Mouse (Mus musculus) layer of hippocampus, adult 18-20 months (tissue): Measurements from ENCODE around the gene Tspan33. TPM values are rescaled to one million over a fixed set of nuclear protein-coding genes. Genes with fewer than 3 reads are reported as not detected.
"Not testable (repeated sequence)": the region's sequence is repeated elsewhere in the genome, so short reads cannot be mapped to it uniquely, and the experiment has no call there.

Experiments used
- DNase-seq, 2 experiments: peaks; one replicate each; pipeline ENCODE4 v3.0.0; 2022; ENCODE audit warnings: low spot score in 2 of 2
- long read RNA-seq: library from polyadenylated mRNA; stranded (forward); transcript quantifications from one replicate; pipeline ENCODE4 v2.0.0, GENCODE M21; 2021
- total RNA-seq, 2 experiments: library from RNA; stranded (reverse); gene quantifications; 2 replicates each; pipeline ENCODE4 v1.2.3; 2021

Tspan33 gene
- 10 to 100 TPM; 35.3 to 39.8 TPM for total RNA-seq
- long read RNA-seq, transcript Tspan33-202 (8 exons, 1,977 nt), result minor isoform, 38 of 156 reads
- long read RNA-seq, transcript Tspan33-201 (8 exons, 1,994 nt), result major isoform, 56 of 156 reads
- long read RNA-seq, partial matches to known transcripts, result 0 of 156 reads
- long read RNA-seq, other reads (novel, unspliced or antisense), result 62 of 156 reads

DNA sequence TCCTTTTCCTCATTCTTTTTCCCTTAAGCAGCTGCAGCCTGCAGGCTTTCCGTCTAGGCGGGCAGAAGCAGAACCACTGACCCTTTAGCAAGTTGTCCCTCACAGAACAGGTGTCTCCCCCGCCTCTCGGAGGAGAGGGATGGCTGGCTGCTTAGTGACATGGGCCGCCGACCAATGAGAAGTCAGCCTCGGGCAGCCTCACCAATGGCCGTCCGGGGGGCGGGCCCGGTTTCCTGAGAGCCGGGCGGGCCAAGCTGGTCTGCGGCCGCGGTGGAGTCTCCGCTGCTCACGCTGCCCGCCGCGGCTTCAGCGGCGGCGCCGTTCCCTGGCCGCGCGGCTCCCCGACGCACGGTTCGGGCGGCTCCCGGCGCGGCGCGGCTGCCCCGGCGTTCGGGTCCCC, at the start of gene Tspan33:
Gene Tspan33 (plus strand): TSS at position 270 of the 400 bp plus-strand sequence.
- DNase-seq, result peak; percentile 87 to 95

DNA sequence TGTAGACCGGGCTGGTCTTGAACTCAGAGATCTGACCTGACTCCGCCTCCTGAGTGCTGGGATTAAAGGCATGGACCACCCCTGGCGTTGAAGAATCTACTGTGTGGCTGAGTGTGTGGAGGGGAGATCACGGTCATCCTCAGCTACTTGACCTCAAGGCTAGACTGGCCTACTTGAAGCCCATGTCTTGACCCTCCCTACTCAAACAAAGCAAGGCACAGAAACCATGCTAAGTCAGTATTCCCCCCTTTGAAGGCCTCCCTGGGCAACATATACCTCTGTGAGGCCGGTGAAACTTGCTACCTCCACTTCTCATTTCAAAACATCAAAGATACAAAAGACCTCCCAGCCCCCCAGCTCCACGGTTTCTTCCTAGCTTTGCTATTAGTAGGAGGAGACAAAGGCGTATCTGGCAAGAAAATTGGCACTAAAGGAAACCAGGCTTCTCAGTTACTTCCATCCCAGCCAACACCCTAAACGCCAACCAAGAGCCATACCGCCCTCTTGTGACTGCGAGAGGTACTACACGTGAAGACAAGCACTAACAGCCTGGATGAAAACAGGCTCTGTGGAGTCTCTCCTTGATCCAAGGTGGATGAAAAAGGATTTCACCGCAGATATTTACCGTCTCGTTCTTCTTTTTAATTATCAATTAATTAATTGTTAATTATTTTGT, 44.4 kb upstream of the Tspan33 start:
- peak; percentile 78 to 95 for DNase-seq

DNA sequence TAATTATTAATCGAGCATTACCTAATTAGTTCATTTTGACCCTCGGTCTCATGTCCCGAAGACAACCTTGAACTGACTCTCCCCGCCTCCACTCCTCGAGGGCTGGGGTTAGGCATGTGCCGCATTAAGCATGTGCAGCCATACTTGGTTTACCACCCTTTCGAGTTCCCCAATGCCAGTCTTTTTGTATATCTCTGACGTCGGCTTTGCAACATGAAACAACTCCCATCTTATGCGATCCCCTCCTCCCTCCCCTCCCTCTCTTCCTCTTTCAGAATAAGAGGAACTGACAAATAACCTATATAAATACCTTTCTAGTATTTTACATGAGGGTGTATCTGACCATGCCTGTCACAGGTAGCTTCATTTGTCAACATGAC, 43.9 kb upstream of the Tspan33 start:
- DNase-seq, result no peak

DNA sequence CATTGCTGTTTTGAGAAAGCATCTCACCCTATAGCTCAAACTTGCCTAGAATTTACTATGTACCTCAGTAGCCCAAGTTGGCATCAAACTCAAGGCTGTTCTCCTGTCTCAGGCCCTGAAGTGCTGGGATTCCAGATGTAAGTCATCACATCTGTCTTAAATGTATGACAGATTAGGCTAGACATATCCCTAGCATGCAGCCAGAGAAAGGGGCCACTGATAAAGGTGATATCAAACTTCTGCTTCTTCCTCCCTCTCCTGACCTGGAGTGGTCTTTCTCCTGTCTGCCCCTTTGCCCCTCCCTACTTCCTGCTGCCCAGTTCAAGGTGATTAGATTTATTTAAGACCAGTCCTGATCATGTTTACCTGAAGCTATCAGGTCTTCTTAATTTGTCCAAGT, 40.8 kb upstream of the Tspan33 start:
- no peak for DNase-seq

DNA sequence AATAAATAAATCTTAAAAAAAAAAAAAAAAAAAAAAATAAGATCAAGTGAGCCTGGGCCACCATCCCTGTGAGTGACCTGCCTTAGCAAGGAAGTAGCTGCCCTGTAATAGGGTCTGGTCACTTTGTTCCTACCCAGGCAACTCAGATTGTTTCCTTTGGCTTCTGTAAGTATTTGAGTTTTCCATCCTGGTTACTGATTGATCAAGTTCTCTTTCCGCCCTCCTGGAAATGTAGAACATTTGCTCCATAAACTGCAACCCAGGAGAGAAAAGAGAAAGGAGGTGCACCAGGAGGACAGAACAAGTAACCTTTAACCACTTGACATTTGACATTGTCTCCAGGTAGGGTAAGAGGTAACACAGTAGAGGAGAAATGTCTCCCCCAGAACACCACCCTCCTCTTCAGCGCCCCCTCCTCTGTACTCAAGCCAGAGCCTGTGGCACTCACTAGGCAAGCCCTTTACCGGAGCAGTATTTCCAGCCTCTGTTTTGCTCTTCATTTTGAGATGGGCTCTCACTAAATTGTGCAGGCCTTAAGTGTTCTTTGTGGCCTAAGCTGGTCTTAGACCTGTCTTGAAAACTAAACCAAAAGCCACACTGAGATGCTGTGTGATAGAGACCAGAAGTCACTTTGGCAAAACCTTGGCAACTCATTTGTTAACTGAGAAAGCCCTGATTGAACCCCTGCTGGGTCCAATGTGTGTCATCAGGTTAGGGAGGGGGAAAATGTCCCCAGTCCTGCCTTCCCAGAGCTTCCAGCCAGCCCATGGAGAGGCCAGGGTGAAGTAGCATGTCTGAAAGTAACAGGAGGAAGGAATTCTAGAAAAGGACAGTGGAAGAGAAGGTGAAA, 35.2 kb upstream of the Tspan33 start:
- DNase-seq, result no peak

DNA sequence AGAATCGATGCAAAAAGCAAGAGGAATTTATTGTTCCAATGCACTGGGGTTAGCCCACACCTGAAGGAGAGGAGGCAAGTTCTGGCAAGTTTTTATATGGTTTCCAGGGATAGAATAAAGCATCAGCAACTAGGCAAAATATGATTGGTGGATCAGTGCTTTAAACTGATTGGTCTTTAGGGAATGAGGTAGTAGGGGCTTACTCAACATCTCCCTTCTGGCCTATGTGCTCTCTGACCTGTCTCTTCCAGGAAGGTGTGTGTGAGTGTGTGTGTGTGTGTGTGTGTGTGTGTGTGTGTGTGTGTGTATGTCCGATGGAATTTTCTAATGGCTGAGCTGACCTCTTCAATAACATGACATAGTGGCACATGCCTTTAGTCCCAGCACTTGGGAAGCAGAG, 34.1 kb upstream of the Tspan33 start:
- no peak for DNase-seq

DNA sequence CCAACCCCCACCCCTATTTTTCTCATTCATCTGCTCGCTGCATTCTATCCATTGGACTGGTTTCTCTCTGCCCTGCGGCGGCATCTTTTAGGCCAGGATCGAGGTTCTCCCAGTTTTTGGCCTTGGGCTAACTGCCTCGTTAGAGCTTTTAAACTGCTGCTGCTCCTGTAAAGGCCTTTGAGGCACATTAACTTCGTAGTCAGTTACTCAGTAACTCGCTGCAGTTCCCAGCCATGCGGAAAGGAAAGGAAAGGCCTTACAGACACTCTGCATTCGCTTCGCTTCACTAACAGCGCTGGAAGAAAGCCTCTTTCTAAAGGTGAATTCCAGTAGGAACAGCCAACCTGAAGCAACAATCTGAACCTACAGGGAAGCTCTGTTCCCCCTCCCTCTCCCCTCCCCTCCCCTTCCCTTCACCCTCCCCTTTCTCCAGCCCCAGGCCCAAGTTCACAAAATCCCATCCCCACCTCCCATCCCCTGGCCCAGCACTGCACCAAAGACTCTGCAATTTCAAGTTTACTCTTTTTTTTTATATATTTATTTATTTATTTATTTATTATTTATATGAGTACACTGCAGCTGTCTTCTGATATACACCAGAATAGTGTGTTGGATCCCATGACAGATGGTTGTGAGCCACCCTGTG, 33.2 kb upstream of the Tspan33 start:
- no peak for DNase-seq

DNA sequence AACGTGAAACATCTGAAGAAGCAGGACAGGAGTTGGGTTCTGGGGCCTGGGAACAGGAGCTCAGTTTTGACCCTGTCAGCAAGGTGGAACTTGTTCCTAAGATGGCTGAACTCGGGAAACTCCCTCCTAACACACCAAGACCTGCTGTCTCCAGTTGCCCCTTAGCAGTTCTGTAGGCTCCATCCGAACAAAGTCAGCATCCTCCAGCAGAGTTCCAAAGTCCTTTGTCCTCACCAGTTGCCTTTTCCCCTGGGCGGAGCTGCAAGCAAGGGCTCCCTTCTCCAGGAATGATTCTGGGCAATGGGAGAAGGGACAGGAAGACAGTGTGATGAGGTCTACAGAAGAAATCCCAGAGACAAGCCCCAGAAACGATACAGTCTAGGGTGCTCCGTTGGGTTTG, 26.8 kb upstream of the Tspan33 start:
- DNase-seq, result no peak

DNA sequence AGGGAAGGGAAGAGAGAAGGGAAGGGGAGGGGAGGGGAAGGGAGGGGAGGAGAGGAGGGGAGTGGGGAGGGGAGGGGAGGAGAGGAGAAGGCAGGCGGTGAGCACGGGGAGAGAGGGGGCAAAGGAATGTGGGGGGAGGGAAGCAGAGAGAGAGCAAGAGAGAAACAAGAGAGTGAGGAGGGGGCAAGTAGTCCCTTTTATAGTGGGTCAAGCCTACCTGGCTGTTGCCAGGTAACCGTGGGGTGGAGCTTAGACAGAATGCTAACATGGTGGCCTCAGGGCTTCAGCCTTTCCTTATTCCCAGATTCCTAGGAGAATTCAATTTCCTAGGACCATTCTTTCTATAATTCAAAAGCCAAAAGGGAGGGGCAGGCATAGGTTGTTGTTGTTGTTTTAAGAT, 22.3 kb upstream of the Tspan33 start:
- no peak for DNase-seq

DNA sequence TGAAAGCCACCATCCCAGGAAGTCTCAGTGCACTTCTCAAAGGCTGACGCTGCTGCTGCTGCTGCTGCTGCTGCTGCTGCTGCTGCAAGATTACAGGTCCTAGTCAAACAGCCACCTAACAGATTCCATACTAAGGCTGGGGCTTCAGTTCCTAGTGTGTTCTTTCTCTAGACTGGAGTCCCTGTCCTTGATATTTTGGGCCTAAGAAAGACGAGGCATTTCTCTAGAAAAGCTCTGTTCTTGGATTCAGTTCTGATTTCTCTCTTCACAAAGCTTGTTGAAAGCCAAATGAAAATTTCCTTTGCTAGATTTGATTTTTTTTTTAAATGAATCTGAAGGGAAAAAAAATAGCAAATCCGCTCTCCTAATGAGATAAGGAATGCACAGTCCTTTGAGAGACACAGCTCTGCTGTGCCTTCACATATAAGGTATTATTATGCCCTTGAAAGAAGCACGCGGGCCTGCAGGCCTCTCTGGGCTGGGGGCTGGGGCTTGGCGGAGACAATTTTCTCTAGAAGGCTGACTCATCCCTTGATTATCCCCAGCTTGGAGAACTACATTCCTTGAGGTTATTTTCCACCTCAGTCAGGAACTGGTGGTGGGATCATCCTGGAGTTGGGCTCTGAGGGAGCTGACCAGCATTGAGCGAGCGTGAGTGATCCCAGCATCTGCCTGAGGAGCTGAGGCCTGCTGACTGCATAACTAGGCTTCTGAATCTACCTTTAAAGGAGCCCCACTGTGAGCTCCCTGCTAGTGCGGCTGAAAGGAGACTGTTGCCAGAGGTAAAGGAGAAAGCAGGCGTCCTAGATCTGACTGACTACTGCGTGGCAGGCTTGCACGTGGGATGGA, 21.2 kb upstream of the Tspan33 start:
- no peak for DNase-seq

DNA sequence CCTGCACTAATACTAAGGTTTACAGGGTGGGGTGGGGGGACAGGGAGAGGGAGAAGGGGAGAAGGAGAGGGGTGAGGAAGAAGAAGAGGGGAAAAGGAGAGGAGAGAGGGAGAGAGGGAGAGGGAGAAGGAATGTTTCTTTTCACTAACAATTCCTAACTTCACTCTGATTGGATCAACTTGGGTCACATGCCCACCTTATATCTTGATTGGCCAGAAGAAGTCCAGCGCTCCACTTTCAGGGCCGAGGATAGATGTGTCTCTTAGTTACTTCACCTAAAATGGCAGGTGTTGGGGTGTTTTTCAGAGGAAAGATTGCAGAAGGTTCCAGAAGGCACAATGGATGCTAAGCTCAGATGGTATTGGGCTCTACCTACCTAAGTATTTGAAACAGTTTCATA, 20.3 kb upstream of the Tspan33 start:
- no peak for DNase-seq

DNA sequence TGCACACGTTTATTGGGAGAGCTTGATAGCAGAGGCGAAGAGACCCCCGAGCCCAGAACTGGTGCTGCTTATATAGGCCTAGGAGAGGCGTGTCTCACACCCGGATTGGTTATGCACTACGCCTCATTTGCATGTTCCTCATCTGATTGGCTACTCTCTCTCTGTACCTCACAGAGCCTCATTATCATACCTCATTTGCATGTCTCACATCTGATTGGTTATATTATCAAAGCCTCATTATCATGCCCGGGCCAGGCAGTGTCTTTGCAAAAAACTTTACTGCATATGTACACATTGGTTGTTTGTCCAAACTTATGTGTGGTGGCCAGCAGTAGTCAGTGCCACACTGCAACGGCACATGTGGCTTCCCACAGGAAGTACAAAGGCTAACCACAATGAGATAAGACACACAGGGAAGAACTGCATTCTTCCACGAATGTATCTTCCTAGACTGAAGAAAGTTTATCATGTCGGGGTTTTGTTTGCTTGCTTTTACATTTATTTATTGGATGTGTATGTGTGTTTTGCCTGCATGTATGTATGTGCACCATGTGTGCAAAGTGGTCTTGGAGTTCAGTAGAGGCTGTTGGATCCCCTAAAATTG, 14.0 kb upstream of the Tspan33 start:
- not testable (repeated sequence) for DNase-seq

DNA sequence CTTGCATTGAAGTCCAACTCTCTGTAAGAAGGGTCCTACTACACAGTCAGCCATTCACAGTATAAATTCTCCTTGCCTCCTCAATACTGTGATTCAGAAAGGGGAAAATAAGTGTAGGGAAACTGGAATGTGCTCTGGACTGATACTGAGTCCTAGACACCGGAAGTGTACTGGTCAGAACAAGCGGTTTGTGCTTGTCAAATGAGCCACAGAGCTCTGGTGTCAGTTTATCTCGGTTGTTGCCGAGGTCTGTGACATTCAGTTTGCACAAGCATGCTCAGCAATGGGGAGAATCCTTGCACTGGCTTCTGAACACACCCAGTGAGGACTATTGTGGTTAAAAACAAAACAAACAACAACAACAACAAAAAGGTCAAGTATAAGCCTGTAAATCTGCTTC, 12.2 kb upstream of the Tspan33 start:
- DNase-seq, result no peak

DNA sequence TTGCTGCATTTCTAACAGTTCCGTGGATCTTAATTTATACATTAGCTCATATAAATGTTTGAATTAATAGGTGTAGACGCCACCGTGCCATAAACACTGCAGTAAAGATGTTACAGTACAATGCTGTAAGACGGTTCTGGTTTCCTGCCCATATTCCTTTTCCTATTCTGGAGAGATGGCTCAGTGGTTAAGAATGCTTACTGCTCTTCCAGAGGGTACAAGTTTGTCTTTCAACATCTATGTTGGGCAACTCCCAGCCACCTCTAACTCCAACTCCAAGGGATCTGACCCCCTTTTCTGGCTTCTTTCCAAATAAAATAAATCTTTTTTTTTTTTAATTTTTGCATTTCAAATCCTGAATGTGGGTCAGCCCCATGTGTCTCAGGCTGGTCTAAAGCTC, 9.3 kb upstream of the Tspan33 start:
- no peak for DNase-seq

DNA sequence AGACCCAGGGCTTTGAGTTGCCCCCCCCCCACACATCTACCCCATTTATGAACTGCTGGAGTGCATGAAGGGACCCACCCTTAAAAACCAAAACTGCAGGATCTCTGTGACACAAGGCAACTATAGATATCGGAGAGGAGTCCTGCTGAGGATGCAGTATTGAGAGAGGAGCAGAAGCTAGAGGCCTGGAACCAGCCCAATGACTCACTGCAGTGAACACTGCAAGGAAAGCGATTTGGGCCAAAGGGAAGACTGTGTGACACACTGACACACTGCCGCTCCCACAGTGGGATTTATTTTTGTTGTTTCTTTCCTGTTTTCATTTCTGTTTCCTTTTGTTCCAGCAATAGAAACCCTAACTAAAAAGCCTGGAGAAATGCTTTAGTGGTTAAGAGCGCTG, 8.1 kb upstream of the Tspan33 start:
- no peak for DNase-seq

DNA sequence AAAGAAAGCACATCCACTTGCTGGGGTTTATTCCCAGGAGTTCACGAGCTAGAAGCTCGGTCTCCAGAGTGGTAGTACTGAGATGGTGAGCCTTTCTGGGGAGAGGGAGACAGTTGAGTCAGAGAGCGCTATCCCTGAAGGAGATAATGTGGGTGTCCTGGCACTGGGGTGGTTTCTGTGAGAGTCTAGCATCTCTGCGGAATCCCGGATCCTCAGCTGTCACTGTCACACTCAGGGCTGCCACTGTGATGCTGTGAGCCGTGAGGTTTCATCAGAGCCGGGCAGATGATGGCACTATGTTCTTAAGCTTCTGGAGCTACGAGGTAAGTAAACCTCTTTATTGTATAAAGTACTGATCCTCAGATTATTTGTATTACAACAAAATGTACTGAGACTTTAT, 4.6 kb upstream of the Tspan33 start:
- DNase-seq, result no peak

DNA sequence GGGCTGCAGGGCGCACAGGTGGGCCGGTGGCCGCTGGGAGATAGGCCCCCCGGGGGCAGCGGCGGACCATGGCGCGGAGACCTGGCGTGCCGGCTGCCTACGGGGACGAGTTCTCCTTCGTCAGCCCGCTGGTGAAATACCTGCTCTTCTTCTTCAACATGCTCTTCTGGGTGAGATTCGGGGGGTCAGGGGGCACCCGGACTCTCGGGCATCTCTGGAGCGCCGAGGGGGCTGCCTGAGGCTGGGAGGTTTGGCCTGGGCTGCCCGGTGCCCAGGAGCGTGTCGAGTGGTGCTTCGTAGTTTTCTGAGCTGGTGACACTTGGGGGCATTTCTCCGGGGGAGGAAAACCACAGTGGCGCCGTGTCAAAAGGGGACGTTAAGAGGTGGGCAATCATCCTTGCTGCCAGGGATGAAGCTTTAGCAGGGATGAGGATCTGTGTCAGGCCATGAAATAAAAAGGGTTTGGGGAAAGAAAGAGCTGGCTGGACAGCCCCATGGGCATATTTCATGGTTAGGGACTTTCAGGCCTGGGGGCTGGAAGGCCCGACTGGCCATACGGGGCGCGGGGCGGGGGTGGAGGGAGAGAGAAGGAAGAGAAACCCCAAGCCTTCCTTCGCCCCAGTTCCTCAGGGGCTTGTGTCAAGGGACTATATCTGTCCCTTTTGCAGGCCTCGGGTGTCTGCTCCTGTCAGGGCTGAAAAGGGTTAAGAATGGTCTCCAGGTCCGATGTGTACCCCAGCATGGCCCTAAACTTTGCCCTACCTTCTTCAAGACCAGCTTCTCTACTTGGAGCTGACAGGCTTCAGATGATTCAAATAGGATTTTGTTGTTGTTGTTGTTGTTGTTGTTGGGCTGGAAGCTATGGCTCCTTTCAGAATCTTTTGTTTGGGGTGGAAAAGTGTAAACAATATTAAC, 610 bp downstream of the Tspan33 start:
- no peak for DNase-seq

DNA sequence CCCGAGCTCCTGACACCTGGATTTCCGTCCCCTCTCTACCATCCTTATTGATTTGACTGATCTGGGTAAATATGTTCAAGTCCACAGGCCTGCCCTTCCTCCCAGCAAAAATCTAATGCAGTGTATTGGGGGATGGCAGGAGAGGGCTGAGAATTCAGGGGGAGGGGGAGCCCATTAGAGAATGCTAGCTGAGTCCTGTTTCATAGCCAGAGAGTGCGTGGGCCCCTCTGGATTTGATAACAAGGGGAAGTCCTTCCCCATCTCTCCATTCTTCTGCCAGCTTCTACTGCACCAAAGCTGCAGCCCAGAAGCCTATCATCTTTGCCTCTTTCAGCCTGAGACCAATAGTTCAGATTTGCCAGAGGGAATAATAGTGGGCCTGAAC, 1.3 kb downstream of the Tspan33 start:
- peak; percentile 28 to 58 for DNase-seq

DNA sequence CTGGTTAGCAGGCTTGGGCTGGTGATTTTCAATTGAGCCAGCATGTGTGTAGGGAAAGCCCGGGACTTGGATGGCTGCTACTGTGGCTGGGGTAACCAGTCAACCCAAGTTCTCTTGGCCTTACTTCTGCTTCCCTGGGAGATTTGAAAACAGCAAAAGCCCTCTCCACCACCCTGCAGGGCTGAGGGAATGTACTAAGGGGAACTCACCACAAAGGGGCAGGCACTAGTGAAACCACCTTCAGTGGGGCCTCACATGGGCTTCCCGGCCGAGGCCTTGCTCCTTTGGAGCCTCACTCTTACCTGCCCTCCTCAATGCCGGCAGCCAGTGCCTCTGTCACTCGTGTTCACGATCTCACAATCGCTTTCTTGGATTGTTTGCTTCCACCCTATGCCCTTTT, 2.0 kb downstream of the Tspan33 start:
- DNase-seq, result no peak

DNA sequence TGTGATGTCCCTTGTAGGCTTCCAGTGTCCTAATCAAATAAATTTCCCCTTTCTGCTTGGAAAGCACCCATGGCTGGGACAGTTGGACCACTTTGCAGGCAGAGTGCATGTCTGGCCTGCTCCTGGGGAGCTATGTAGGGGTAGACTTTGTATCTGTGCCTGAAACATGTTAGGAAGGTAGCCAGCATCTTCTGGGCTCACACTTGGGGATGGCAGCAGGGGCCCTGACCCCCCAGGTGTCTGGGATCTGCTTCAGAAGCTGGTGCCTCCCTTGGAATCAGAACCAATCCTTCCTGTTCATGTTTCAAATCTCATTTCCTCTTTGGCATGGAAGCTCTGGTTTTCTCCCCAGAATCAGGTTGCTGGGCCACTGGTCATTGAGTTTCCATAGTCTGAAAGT, 3.1 kb downstream of the Tspan33 start:
- no peak for DNase-seq
